Mouse (Mus musculus) hindbrain, embryonic 11.5 days (tissue): Measurements from ENCODE around the gene Fcgr1. TPM values are rescaled to one million over a fixed set of nuclear protein-coding genes. Genes with fewer than 3 reads are reported as not detected.
"Not testable (repeated sequence)": the region's sequence is repeated elsewhere in the genome, so short reads cannot be mapped to it uniquely, and the experiment has no call there.

Source experiments
- ATAC-seq: fragments of 200-750 bp; cut with Nextera tagmentation; 2 replicates; pipeline ENCODE4 v1.8.0; 2017; ENCODE audit warnings: mild to moderate bottlenecking, moderate TSS enrichment, moderate library complexity; ENCODE audit not compliant: low FRiP score
- DNase-seq: peaks from one replicate; pipeline ENCODE4 v3.0.0-alpha.2; 2015; ENCODE audit warnings: low spot score
- H3K27ac ChIP-seq: fragments of 300-500 bp; sonication (generic); 2 replicates; pipeline ENCODE4 v1.5.1; 2014; ENCODE audit warnings: mild to moderate bottlenecking, low read depth, low read length
- H3K27me3 ChIP-seq: fragments of 300-500 bp; sonication (generic); 2 replicates; pipeline ENCODE4 v1.6.1; 2014; ENCODE audit warnings: mild to moderate bottlenecking, low read length, moderate library complexity, mixed read lengths; ENCODE audit not compliant: control insufficient read depth, insufficient read depth
- H3K36me3 ChIP-seq: fragments of 300-500 bp; sonication (generic); 2 replicates; pipeline ENCODE4 v1.6.1; 2014; ENCODE audit warnings: mild to moderate bottlenecking, low read length, moderate library complexity, mixed read lengths; ENCODE audit not compliant: control insufficient read depth, insufficient read depth
- H3K4me1 ChIP-seq: fragments of 300-500 bp; sonication (generic); replicated peaks from 2 replicates; pipeline ENCODE4 v1.6.1; 2014; ENCODE audit warnings: low read length, mixed read lengths; ENCODE audit not compliant: control insufficient read depth, insufficient read depth
- H3K4me2 ChIP-seq: fragments of 300-500 bp; sonication (generic); replicated peaks from 2 replicates; pipeline ENCODE4 v1.6.1; 2014; ENCODE audit warnings: mild to moderate bottlenecking, low read depth, low read length
- H3K4me3 ChIP-seq: fragments of 300-500 bp; sonication (generic); 2 replicates; pipeline ENCODE4 v1.5.1; 2014; ENCODE audit warnings: low read depth, low read length
- H3K9ac ChIP-seq: fragments of 300-500 bp; sonication (generic); 2 replicates; pipeline ENCODE4 v1.6.1; 2014; ENCODE audit warnings: low read depth, low read length
- H3K9me3 ChIP-seq: fragments of 300-500 bp; sonication (generic); 2 replicates; pipeline ENCODE4 v1.6.1; 2016; ENCODE audit warnings: low read length; ENCODE audit not compliant: control insufficient read depth
- WGBS: fragments of 180-500 bp; shearing (Covaris S2); extraction: QIAGEN DNeasy Blood & Tissue Kit; methylation state at CpG from one replicate; pipeline ENCODE4 v1.1.7; 2014; 5-methylcytosine and 5-hydroxymethylcytosine counted together
- polyA plus RNA-seq: library from polyadenylated mRNA; unstranded; fragments of >200 nt; fragmentation: Nextera tagmentation; extraction: Ambion mirVana; gene quantifications from 2 replicates; pipeline ENCODE4 v1.2.1, GENCODE M21; 2014

Gene Fcgr1
- polyA plus RNA-seq, 1 experiment from 2014 or later, result 1.9 TPM

DNA sequence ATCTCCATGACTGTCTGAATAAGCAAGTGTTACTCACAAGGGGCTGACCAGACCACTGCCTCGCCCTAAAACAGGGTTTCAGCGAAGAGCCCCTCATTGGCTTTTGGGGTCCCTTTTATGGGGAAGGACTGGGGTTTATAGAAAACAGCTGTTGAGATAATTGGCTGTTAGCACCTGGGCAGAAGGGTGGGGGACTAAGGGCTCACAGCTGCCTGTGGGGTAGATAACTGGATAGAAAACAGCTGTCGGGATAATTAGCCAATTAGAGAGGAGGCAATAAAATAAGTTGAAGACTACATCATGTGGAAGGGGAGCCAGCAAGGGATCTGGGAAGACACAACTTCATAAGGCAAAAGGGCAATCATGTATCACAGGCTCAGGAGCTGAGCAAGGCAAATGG, 42.9 kb downstream of the Fcgr1 start:
- 90% methylated on average over 3 of the region's 3 CpGs for WGBS
- Histone ChIP-seq H3K4me3 (no peak overlapping the region), H3K27me3 (no peaks in the 10 kb centered on the region), H3K9me3 (no peaks in the 10 kb centered on the region), H3K9ac (no peak overlapping the region), H3K27ac (no peak overlapping the region), H3K4me2 (no peak overlapping the region), H3K36me3 (no peaks in the 10 kb centered on the region), H3K4me1 (peaks cover 2% of the 10 kb centered on the region; the same call in 1 of the 2 replicates)
- no peak for DNase-seq
- ATAC-seq, result no peak

DNA sequence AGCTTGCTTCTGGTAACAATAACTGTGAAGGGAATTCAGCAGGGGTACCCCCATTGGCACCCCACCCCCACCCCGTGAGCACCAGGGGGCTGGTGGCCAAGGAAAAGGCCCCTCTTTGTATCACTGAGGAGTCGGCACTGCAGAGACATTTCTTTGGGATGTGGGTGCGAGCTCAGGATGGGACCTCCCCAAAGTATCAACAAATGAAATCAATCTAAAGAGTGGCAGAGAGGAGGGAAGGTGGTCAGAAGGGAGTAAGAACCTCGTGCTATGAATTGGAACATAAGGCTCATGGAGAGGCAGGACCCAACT, 44.8 kb downstream of the Fcgr1 start:
- DNase-seq, result no peak
- Histone ChIP-seq H3K4me3 (no peak overlapping the region), H3K36me3 (no peaks in the 10 kb centered on the region), H3K4me1 (peaks cover 4% of the 10 kb centered on the region; the same call in 1 of the 2 replicates), H3K4me2 (peak overlapping the region; percentile 11), H3K9ac (no peak overlapping the region), H3K27ac (no peak overlapping the region), H3K9me3 (no peaks in the 10 kb centered on the region), H3K27me3 (no peaks in the 10 kb centered on the region)
- ATAC-seq, result no peak
- WGBS, result 60% methylated on average over 4 of the region's 4 CpGs

DNA sequence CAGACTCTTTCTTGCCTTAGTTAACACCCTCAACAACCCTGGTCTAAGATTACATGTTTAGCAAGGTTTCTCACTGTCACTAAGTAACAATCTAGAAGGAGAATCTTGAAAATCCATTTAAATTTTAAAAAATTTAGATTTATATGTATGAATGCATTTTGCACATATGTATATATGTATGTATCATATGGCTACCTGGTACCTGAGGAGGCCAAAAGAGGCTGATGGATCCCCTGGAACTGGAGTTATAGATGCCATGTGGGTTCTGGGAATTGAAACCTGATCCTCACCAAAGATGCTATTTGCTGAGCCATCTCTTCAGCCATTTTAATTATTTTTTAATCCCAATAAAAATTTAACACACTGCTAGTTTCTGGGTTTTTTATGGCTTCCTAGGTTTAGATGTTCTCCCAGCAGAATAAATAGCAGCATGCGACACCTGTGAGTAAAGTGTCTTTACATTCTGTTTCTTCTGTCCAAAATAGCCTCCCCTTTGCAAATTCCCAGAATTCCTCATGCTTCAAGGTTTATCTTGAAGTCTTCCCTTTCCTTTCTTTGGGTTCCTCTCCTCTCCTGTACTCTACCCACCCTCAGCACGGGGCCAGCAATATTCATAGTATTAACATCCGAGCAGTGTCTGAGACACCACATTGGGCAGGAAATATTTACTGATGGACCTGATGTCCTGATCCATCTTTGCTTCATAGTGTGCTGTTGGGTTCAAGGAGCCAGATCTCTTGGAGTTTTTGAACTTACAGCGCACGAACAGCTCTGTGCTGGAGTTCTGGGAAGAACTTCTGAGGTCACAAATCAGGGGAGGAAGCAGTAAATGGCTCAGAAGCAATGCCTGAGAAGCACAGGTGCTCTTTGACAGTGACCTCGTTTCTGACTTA, 45.4 kb downstream of the Fcgr1 start:
- WGBS, result 55% methylated on average over 6 of the region's 6 CpGs
- peak overlapping the region; percentile 54 for H3K4me2 ChIP-seq
- H3K9ac ChIP-seq, result no peak overlapping the region
- no peaks in the 10 kb centered on the region for H3K27me3 ChIP-seq
- ATAC-seq (no peak), DNase-seq (no peak)
- H3K4me1 ChIP-seq, result peaks cover 4% of the 10 kb centered on the region; the same call in 1 of the 2 replicates
- H3K4me3 ChIP-seq, result peak overlapping the region; percentile 34
- no peaks in the 10 kb centered on the region for H3K9me3 ChIP-seq
- H3K36me3 ChIP-seq, result no peaks in the 10 kb centered on the region
- H3K27ac ChIP-seq, result no peak overlapping the region

GRCm38 (mm10) chr3:96247356-96248140, 46.2 kb downstream of the Fcgr1 start:
- ATAC-seq (no peak), DNase-seq (peak; percentile 43)
- H3K27me3 ChIP-seq, result no peaks in the 10 kb centered on the region
- peak overlapping the region; percentile 10; the same call in 1 of the 2 replicates for H3K27ac ChIP-seq
- peak overlapping the region; percentile 55 for H3K9ac ChIP-seq
- H3K36me3 ChIP-seq, result no peaks in the 10 kb centered on the region
- H3K4me2 ChIP-seq, result peak overlapping the region; percentile 54
- WGBS, result 3% methylated on average over 11 of the region's 11 CpGs
- peak overlapping the region; percentile 34 for H3K4me3 ChIP-seq
- peaks cover 4% of the 10 kb centered on the region; the same call in 1 of the 2 replicates for H3K4me1 ChIP-seq
- no peaks in the 10 kb centered on the region for H3K9me3 ChIP-seq

DNA sequence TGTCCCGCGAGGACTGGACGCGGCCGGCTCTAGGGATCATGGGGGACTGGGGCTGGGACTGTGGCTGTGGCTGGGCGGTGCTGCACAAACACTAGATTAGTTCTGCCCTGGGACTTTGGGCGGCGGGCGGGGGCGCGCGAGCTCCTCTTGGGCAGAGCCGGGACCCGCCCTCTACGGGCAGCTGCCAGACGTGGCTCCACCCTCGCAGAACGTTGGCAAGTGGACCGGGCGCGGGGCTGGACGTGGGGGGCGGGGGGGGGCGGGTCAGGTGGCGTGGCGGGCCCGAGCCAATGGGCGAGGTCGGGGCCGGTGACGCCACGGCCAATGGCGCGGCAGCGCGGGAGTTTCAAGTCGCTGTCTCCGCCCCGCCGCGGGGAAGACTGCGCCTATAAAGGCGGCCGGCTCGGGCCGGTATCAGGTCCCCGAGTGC, 47.3 kb downstream of the Fcgr1 start, which contains the start of gene Hist2h3c1:
Hist2h3c1 (plus strand) TSS at position 259 of the 430 bp plus-strand sequence.
- WGBS, result no CpG with 5 or more reads among the region's 47 CpGs
- H3K4me1 ChIP-seq, H3K9me3 ChIP-seq, DNase-seq, H3K36me3 ChIP-seq, H3K27me3 ChIP-seq: not testable (repeated sequence)
- Histone ChIP-seq H3K4me3 (peak within 1 kb of the TSS; percentile 34), H3K27ac (peak within 1 kb of the TSS; percentile 10; the same call in 1 of the 2 replicates), H3K4me2 (peak within 1 kb of the TSS; percentile 54), H3K9ac (peak within 1 kb of the TSS; percentile 55)
- ATAC-seq, result peak; percentile 94

DNA sequence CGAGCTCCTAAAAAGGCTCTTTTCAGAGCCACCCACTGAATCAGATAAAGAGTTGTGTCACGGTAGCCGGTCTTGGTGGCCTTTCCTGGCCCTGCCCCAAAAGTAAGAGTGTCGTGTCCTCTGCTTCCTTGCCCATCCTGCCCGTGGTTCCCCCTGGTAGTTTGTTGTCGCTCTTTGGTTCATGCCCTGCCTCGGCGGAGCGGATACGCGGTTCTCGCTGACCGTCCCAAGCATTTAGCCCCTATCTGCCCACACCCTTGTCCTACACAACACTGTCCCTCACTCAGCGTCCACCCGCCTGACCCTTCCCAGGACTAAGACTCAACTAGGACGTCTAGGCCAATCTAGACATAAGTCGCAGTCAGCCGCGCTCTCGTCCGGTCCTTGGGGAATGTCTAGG, 47.8 kb downstream of the Fcgr1 start:
- peak overlapping the region; percentile 28; the same call in 1 of the 2 replicates for H3K4me2 ChIP-seq
- peak overlapping the region; percentile 19 for H3K4me3 ChIP-seq
- not testable (repeated sequence) for H3K9ac ChIP-seq, H3K36me3 ChIP-seq, H3K27me3 ChIP-seq, H3K4me1 ChIP-seq, H3K27ac ChIP-seq, H3K9me3 ChIP-seq, ATAC-seq, DNase-seq
- 0% methylated on average over 10 of the region's 21 CpGs for WGBS

DNA sequence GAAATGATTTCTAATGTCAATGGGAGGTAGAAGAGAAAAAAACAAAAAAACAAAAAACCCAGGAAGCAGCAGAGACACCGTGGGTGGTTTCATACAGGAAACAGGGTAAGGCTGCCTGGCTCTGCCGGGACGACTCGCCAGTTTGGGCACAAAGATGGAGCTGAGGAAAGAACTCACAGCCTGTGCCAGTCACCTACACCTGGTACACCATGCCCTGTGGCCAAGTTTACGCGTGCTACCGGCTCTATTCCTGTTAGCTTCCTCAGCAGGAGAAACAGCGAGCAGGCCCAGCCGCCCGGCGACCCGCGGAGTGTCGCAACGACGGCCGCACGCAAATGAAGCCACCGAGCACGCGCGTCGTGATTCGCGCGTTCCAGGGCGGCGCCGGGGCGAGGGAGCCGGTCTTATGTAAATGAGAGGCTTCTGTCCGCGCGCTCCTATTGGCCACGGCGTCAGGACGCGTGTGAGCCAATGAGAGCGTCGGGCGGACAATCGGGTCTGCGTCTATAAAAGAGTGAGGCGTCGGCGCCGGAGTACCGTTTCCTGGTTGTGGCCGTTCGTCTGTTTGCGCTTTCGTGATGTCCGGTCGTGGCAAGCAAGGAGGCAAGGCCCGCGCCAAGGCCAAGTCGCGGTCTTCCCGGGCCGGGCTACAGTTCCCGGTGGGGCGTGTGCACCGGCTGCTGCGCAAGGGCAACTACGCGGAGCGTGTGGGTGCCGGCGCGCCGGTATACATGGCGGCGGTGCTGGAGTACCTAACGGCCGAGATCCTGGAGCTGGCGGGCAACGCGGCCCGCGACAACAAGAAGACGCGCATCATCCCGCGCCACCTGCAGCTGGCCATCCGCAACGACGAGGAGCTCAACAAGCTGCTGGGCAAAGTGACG, 48.5 kb downstream of the Fcgr1 start, which contains the start of gene Hist2h2aa1:
Hist2h2aa1 (plus strand) TSS at position 495 of the 884 bp plus-strand sequence.
- DNase-seq, result peak; percentile 75
- H3K36me3 ChIP-seq, H3K9me3 ChIP-seq, H3K27me3 ChIP-seq, H3K4me1 ChIP-seq: not testable (repeated sequence)
- peak; percentile 85 for ATAC-seq
- Histone ChIP-seq H3K4me2 (peak within 1 kb of the TSS; percentile 57), H3K27ac (peak within 1 kb of the TSS; percentile 96), H3K9ac (peak within 1 kb of the TSS; percentile 79), H3K4me3 (peak within 1 kb of the TSS; percentile 46)
- 0% methylated on average over 20 of the region's 88 CpGs for WGBS
